Mouse (Mus musculus) heart, adult 2 months (tissue): ENCODE measurements around the gene Naa35.

Experiments
- CTCF ChIP-seq: fragments of 200-600 bp; IDR thresholded peaks from 2 replicates; pipeline ENCODE4 v1.8.1; 2022; ENCODE audit warnings: antibody characterized with exemption, mild to moderate bottlenecking, moderate library complexity
- EP300 ChIP-seq: fragments of 200-500 bp; IDR thresholded peaks from 2 replicates; pipeline ENCODE4 v1.6.1; 2011; ENCODE audit warnings: low read depth, low read length, control low read depth; ENCODE audit not compliant: insufficient read depth
- POLR2A ChIP-seq: fragments of 200-500 bp; IDR thresholded peaks from 2 replicates; pipeline ENCODE4 v1.6.1; 2011; ENCODE audit warnings: mild to moderate bottlenecking, low read depth, low read length, control low read depth; ENCODE audit not compliant: insufficient read depth

GRCm38 (mm10) chr13:59587201-59587600 lies 2.1 kb downstream of the Naa35 start:
- no peak for TF ChIP-seq EP300
- TF ChIP-seq CTCF: no peak
- no peak for TF ChIP-seq POLR2A
